In the genomic region with DNA sequence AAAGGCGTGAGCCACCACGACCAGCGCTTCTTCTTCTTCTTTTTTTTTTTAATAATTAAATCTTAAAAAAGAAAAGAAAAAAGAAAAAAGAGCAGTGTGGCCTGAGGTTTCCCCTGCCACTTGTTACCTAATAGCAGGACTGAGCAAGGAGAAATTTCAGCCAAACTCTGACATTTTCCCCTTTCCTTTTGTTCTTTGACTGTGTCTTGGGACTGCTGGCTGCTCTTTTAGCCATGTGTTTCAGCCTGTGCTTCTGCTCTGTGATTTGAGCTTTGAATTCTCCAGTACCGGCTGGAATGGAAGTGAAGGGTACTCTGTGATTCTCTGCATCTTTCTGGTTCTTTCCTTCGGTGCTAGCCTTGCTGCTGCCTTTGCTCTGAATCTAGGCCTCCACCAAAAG, we compare ENCODE assay signal across 24 mouse cellular contexts. TPM values are rescaled to one million over a fixed set of nuclear protein-coding genes. Genes with fewer than 3 reads are reported as not detected.
"Had no signal": no experiment of that assay in that cellular context is flagged by ENCODE, and none has a peak within 500 bp of the region (broad histone marks: within the 10 kb centered on the region; RNA-seq: fewer than 3 reads in every experiment).

No protein-coding gene starts in this region.

- ATAC-seq: hindbrain, embryonic 16.5 days; inflammation-experienced regulatory T-cells, adult 6 months; intestine, embryonic 15.5 days; intestine, postnatal 0 days had no signal

- DNase-seq: gastrocnemius, adult 2 months; gastrocnemius, postnatal 10 days; gastrocnemius, postnatal 25 days; heart, adult 2 months; heart, postnatal 14 days; heart, postnatal 4 days; kidney, adult 18-20 months; kidney, adult 8-10 months; kidney, postnatal 10 days; kidney, postnatal 25 days; kidney, postnatal 4 days; liver had no signal

RNA-seq across cellular contexts. Expression of gene Epha1, which starts 10.3 kb away (rescaled TPM):
- total RNA-seq: layer of hippocampus, adult 2 months had no signal

RNA-seq across cellular contexts. Expression of gene Tas2r143, which starts 16.7 kb away (rescaled TPM):
- total RNA-seq: gastrocnemius, adult 2 months; gastrocnemius, postnatal 10 days; gastrocnemius, postnatal 25 days; heart, adult 2 months; heart, postnatal 14 days; layer of hippocampus, adult 2 months; layer of hippocampus, postnatal 25 days; left cerebral cortex, adult 2 months; left cerebral cortex, postnatal 14 days had no signal

RNA-seq across cellular contexts. Expression of gene Tas2r135, which starts 21.9 kb away (rescaled TPM):
- total RNA-seq: gastrocnemius, adult 2 months; gastrocnemius, postnatal 10 days; gastrocnemius, postnatal 25 days; gastrocnemius, postnatal 4 days; granulocyte monocyte progenitor cell, adult 5-6 weeks; layer of hippocampus, adult 2 months; layer of hippocampus, postnatal 25 days; left cerebral cortex, adult 2 months; left cerebral cortex, postnatal 14 days; left cerebral cortex, postnatal 36 days had no signal

RNA-seq across cellular contexts. Expression of gene Tas2r126, which starts 51.0 kb away (rescaled TPM):
- total RNA-seq: gastrocnemius, postnatal 10 days; gastrocnemius, postnatal 25 days; granulocyte monocyte progenitor cell, adult 5-6 weeks; heart, adult 2 months; heart, postnatal 14 days; heart, postnatal 4 days; layer of hippocampus, adult 2 months; layer of hippocampus, postnatal 10 days; layer of hippocampus, postnatal 25 days; left cerebral cortex, adult 2 months; left cerebral cortex, postnatal 14 days; left cerebral cortex, postnatal 36 days had no signal
